Mouse (Mus musculus) heart, adult 18-20 months (tissue): ENCODE measurements around the gene Syne2. TPM values are rescaled to one million over a fixed set of nuclear protein-coding genes. Genes with fewer than 3 reads are reported as not detected.
"Not testable (repeated sequence)": the region's sequence is repeated elsewhere in the genome, so short reads cannot be mapped to it uniquely, and the experiment has no call there.

Source experiments
- DNase-seq, 2 experiments: peaks; one replicate each; pipeline ENCODE4 v3.0.0; 2021 to 2022; ENCODE audit warnings: mixed read lengths in 1 of 2
- microRNA-seq, 2 experiments: library from miRNA; unstranded; fragments of <30 nt; microRNA quantifications; one replicate each; pipeline ENCODE4 v1.2.0; 2022
- total RNA-seq, 2 experiments: library from RNA; stranded (reverse); gene quantifications; 2 replicates each; pipeline ENCODE4 v1.2.3; 2021

The Syne2 gene
- total RNA-seq, 2 experiments from 2014 or later, result 26.7 to 31.4 TPM

DNA sequence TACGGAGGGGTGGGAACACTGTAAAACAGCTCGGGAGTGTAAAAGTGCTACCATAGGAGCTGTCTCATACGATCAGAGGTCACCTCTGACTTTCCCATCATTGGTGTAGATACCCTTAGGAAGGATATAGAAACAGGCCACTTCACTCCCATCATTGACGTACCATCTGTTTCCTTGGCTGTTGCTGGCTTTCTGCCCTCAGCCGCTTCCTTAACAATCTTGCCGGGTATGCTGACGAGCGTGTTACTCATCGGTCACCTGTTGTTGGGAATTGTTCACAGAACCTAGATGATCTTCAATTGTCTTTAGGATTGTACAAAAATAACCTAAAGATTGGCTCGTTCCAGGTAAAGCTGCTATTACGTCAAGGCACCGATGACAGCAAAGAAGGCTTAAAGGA lies 284.7 kb downstream of the Syne2 start:
- DNase-seq, result no peak

DNA sequence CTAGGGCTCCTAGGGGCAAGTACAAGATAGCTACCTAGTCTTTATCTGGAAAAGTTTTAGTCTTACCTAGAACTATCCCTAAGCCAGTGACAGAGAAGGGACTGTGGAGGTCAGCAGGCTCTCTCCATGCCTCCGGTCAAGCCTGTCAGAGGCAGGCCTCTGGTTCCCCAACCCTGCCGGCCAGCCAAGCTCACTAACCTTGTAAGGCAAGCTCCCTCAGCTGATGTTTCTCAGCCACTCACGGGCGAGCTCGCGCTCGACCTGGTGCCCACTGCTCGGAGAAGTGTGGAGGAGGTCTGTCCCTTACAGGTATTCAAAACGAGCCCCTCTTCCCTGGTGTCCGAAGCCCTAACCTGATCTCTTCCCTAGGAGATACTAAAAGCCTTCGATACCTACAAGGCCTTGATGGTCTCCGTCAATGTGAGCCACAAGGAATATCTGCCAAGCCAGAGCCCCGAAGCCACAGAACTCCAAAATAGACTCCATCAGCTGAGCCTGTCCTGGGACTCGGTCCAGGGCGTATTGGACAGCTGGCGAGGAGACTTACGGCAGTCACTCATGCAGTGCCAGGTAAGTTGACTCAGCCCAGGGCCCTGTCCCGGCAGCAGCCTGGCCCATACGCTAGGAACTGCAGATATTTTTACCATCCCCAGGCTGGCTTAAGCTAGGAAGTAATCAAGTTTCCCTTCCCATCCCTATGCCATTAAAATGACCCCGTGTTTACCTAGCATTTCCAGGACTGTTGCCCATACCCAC lies 286.8 kb downstream of the Syne2 start:
- peak; percentile 77 to 86 for DNase-seq

DNA sequence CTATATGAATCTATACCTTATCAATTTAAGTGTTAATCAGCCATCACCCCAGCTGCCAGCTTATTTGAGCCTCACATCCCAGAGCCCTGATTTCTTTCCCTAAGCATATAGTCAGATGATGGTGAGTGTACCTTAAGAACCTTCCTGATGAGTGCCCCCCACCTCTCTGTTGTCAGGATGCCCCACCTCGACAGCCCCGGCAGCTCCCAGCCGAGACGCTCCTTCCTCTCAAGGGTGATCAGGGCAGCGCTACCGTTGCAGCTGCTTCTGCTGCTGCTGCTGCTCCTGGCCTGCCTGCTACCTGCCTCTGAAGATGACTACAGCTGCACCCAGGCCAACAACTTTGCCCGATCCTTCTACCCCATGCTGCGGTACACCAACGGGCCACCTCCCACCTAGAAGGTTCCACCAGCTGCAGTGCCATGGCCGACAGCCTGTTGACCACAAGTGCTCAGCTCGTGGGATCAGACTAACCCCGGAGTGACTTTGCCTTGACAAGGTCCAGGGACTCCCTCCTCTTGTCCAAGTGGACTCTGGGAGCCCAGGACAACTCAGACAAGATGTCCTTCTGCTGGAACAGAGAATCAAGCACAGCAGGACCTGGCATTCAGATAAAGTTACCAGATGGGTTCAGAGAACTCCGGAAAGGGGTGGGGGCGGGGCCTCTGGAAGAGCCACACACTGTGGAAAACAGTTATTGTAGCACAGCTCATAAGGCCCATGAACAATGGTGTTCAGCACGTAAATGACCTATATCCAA lies 291.9 kb downstream of the Syne2 start:
- no peak for DNase-seq

DNA sequence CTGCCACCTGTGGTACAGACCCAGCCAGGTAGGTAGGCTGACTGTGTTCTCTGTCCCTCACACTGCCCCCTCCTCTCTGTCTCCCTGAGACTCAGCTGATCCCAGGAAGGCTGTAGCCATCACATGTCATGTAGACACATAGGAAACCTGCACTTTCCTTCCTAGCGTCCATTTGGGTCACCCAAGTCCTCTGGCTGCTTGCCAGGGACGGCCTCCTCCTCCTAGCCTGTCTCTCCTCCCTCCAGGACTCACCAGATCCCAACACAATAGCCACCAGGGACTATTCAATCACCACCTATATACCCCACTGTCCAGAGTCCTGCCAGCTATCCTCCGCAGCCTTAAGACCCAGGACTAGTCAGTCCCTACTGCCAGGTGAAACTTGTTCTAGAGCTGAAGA lies 293.1 kb downstream of the Syne2 start:
- no peak for DNase-seq

DNA sequence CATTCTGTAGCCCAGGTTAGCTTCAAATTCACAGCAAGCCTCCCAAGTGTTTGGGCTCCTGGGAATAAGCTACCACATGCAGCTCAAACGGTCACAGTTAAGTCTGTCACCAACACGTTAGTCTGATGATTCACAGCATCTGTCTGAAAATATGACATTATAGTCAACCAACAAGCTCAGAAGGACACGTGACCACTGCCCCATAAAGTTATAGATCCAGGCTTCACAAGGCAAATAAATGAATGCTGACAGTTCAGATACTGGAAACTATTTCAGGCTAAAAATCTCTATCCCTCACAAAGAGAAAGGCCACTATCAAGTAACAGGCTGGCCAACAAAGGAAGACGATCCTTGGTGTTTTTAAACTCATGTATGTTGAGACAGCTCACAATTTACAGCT lies 298.6 kb downstream of the Syne2 start:
- no peak for DNase-seq

DNA sequence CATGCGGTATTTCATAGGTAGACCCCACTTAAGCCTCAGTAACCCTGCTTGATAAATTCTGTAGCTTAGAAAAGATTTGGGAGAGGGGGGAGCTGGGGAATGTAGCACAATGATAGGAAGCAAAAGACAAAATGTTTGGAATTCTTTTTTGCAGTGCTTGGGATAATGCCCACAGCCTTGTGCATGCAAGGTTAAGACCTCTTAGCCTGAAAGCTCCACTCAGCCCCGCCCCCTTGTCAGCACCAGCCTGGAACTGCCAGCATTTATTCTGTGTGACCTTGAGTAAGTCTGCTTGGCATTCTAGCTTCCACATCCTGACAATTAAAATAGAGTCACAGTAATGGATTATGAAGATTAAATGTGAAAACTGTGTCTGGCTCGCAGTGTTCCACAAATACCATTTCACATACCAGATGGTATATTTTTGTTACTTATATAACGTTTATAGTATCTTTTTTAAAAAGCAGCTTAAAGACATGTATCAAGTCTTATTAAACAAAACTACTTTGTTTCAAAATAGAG lies 299.8 kb downstream of the Syne2 start:
- peak; percentile 52 to 61 for DNase-seq

DNA sequence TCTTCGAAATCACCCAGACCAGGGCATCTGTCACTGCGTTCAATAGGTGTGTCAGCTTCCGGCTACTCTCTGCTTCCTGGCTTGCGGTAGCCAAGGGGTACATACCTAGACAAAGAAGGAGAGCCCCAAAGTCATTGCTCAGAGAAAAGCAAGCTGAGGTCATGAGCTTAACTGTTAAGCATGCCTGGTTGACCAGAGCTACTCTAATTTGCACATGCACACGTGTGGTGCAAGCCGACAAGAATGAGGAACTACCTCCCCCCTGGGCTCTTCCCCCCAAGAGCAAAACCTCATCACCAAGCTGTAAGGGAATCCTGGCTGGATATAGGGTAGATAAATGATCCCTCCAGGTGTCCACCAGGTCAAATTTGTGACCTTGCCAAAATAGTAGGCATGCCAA lies 305.3 kb downstream of the Syne2 start:
- DNase-seq, result no peak

DNA sequence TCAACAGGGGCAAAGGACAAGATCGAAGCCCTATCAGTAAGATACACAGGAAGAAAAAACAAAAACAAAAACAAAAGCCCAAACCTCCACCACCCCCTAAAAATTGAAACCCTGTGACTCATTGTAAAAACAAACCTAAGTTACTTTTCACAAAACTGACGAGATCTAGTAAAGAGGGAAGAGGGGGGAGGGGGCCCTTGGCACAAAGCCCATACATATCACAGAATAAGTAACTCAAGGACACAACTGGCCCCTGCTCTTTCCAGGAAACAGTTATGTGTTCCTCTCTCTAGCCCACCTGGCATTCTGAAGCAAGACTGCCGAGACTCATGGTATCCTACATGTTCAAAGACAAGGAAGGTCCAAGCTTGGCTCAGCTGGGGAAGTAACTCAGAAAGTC lies 310.4 kb downstream of the Syne2 start:
- DNase-seq, result no peak

DNA sequence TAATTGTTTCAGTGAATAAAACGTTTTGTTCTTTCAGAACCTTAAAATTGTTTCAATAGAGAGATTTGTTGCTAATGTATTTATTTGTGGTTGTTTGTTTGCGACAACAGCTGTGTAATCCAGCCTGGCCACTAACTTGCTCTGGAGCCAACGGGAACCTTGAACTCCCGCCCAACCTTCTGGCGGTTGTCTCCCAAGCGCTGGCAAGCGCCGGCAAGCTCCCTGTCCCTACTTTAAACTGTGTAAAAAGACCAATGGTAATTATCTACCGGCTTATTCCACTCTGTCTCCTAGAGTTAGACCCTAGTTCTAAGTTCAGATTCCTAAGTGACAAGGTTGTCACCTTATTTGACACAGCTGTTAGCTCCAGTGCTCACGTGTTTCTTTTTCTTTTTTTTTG lies 310.9 kb downstream of the Syne2 start:
- peak in 1 of 2 experiments; percentile 16 for DNase-seq

DNA sequence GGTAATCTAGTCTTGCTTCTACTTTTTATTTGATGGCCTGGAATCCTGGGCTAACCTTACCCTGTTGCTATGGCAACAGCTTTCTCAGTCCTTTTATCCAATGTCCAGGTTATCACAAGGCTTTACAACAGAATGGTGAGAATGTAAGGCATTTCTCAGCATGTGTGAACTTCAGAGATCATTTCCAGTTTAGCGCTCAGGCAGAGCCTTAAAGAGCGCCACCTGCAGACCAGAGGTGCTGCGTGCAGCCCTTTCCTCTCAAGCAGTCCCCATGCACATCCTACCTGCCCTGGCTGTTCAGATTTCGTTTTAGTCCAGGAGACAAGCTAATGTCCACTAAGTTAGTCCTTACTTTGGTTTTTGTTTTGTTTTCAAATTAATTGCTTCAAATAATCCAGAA lies 312.3 kb downstream of the Syne2 start:
- no peak for DNase-seq

DNA sequence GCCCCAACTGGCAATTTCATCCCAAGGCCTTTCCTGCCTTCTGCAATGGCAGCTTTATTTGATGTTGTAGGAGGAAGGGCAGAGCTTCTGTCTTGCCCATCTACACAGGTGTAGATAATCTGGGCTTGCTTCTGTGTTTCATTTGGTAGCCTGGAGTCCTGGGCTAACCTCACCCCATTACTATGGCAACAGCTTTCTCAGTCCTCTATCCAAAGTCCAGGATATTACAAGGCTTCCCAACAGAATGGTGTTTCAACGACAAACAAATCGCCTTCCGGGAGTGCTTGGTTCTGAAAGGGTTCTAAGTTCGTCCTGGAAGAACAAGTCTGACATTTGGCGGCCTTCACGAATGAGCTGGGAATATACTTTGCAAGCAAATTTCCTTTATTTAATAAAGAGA lies 313.0 kb downstream of the Syne2 start:
- no peak for DNase-seq

DNA sequence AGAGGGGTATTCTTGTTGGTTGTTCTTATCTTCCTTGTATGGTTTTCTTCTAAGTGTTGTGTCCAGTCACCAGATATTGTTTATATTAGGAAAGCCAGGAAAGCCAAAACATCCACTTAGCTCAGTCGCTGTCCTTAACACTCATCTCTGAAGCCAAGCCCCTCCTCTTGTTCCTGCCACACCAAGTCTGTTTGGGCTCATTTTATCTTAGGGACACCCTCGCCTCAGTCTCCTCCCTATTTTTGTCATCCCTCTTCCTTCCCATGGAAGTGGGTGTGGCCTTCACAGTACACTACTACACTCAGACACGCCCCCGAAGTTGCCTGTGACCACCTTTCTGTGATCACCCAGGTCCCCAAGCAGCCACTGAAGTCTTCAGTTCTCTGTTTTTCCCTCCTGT lies 314.7 kb downstream of the Syne2 start:
- peak in 1 of 2 experiments; percentile 15 for DNase-seq

DNA sequence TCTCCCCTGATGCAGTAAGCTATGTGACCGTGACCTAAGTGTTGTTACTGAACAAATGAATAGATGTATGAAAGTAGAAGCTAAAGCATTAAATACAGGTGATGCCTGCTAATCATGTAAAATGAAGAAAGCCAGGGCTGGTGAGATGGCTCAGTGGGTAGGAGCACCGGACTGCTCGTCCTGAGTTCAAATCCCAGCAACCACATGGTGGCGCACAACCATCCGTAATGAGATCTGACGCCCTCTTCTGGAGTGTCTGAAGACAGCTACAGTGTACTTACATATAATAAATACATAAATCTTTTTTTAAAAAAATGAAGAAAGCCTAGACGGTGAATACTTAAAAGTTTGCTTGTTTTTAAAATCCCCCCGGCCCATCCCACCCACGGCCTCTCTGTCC lies 315.1 kb downstream of the Syne2 start:
- DNase-seq, result not testable (repeated sequence)

DNA sequence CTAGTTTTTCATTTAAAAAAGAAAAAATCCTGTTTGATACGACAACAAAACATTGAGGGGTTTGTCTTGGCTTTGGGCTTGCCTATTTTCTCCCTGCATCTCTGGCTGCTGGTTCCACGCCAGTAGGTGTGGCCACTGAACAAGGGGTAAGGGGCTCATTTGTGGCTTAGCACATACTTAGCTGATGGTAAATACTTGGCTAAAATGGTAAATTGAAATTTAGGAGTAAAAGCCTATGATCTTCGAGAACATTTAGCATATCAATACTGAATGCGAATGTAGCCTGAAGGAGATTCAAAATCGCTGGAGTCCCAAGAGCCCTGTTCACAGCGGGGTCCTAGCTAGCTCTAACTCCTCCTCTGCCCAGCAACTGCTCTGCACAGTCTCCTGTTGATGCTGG lies 318.8 kb downstream of the Syne2 start:
- DNase-seq, result no peak

DNA sequence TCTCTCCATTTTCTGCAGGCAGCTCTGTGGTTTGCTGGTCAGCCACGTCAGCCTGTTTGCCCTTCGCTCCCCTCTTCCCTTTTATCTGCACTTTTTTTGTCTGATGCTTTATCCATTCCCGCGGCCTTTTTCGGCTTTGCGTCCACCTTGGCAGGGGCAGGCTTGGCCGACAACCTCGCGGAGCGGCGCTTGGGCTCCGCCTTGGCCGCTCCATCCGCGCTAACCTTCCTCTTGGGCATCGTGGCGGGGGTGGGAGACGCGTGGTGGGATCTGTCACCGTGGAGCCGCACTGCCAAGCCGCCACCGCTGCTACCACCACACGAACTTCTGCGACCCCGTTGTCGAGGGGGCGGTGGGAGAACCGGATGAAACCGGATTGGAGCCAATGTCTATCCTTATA lies 334.5 kb downstream of the Syne2 start:
- not testable (repeated sequence) for DNase-seq

Small RNA genes within 50 kb of the gene (microRNA-seq; reads per million reads assigned to microRNA genes)
- 0 to 0.76 reads per million in 2 experiments for gene Mir5101

Other genes starting within 250 kb of the Syne2 start
- 10 to 100 TPM; 30.9 to 32.2 TPM for gene Ppp2r5e, start 221.9 kb upstream of the Syne2 start, total RNA-seq
- gene Wdr89, start 148.6 kb upstream of the Syne2 start, total RNA-seq, result 1 to 10 TPM; 3.0 to 3.1 TPM
- gene Sgpp1, start 82.4 kb upstream of the Syne2 start, total RNA-seq, result 10 to 100 TPM; 18.7 to 22.6 TPM